Mouse (Mus musculus) olfactory bulb, adult 2 months (tissue): Measurements from ENCODE around the gene Stx4a. TPM values are rescaled to one million over a fixed set of nuclear protein-coding genes. Genes with fewer than 3 reads are reported as not detected.
"Not testable (repeated sequence)": the region's sequence is repeated elsewhere in the genome, so short reads cannot be mapped to it uniquely, and the experiment has no call there.

Experiments
- H3K27ac ChIP-seq: fragments of 200-500 bp; 2 replicates; pipeline ENCODE4 v1.5.1; 2012; ENCODE audit warnings: low read depth, low read length; ENCODE audit not compliant: insufficient read depth
- H3K4me1 ChIP-seq: fragments of 200-500 bp; 2 replicates; pipeline ENCODE4 v1.6.1; 2012; ENCODE audit warnings: low read length; ENCODE audit not compliant: control insufficient read depth, insufficient read depth
- H3K4me3 ChIP-seq: fragments of 200-500 bp; 2 replicates; pipeline ENCODE4 v1.5.1; 2012; ENCODE audit warnings: mild to moderate bottlenecking, low read depth, low read length, moderate library complexity; ENCODE audit not compliant: insufficient read depth
- CTCF ChIP-seq: fragments of 200-500 bp; IDR thresholded peaks from 2 replicates; pipeline ENCODE4 v1.5.1; 2012; ENCODE audit warnings: low read depth, mild to moderate bottlenecking, low read length, moderate library complexity; ENCODE audit not compliant: insufficient read depth
- POLR2A ChIP-seq: fragments of 200-500 bp; IDR thresholded peaks from 2 replicates; pipeline ENCODE4 v1.6.1; 2012; ENCODE audit warnings: mild to moderate bottlenecking, low read depth, low read length, moderate library complexity; ENCODE audit not compliant: insufficient read depth
- WGBS: fragments of 180-500 bp; shearing (Covaris S2); methylation state at CpG from one replicate; pipeline ENCODE4 v1.1.7; 2018; 5-methylcytosine and 5-hydroxymethylcytosine counted together
- polyA plus RNA-seq: library from polyadenylated mRNA; stranded (reverse); fragments of >200 nt; gene quantifications from 2 replicates; pipeline ENCODE4 v1.2.4, GENCODE M21; 2012; ENCODE audit warnings: low replicate concordance; ENCODE audit not compliant: missing spikeins, insufficient read depth, insufficient read length

Gene Stx4a
- polyA plus RNA-seq = not detected in 2 replicates

DNA sequence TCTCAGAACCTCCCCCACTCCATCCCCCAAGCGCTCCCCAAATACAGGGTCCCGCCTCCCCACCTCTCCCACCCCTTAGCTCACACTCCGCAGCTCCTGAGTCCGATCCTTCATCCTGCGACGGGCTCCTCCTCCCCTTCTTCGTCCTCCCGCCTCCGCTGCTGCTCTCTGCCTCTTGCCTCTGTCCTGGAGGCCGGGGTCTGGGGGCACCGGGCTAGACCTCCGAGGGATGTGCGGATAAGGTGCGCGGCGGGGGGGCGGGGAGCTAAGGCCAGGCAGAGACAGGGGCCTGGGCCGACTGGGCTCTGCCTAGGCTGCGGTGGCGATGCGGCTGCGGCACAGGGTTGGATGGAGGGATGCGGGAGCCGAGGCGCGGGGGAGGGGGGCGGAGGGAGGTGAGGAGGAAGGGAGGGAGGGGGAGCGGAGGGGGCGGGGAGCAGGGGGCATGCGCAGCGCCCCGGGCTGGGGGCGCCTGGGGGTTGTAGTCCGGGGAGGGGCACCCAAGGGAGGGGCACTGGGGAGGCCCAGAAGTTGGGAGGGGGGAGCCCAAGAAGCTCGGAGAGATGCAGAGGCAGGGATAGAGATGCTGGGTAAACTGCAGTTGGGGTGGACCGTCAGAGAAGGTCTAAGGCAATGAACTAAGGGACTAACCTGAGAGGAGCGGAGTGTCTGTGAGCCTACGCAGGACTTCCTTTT is at the start of gene Stx4a, which contains the start of gene Stx1b:
Gene Stx4a, plus strand, starts transcription at position 119 of the 696 bp plus-strand sequence.
Gene Stx1b, minus strand, starts transcription at position 374 of the 696 bp plus-strand sequence.
- TF ChIP-seq CTCF (0 out of 2 replicates have a peak, but pooled peaks have one; percentile 3), POLR2A (peak; percentile 73)
- WGBS = 3% methylated on average over 37 of the region's 38 CpGs
- Histone ChIP-seq H3K4me1 (peaks cover 22% of the 10 kb centered on the region), H3K4me3 (peak within 1 kb of the TSS; percentile 97), H3K27ac (peak within 1 kb of the TSS; percentile 95)

DNA sequence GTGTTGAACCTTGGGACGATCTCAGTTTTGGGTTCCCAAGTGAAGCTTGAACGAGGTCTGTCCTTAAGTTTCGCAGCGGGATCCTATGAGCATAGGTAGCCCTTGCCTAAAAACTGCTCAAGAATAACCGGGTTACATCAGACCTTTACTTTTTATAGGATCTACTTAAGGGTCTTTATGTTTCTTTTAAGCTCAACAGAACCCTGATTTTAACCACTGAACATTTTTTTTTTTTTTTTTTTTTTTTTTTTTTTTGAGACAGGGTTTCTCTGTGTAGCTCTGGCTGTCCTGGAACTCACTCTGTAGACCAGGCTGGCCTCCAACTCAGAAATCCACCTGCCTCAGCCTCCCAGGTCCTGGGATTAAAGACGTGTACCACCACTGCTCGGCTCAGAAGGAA is 48.3 kb upstream of the Stx4a start:
- Histone ChIP-seq H3K27ac (peak overlapping the region; percentile 99), H3K4me3 (peak overlapping the region; percentile 92)
- not testable (repeated sequence) for H3K4me1 ChIP-seq
- 65% methylated on average over 7 of the region's 7 CpGs for WGBS

GRCm38 (mm10) chr7:127776426-127776825 is 47.7 kb upstream of the Stx4a start, which contains the start of gene Setd1a:
Gene Setd1a (plus strand): TSS chr7:127776670.
- TF ChIP-seq POLR2A (peak; percentile 36; the same call in 1 of the 2 replicates), CTCF (no peak)
- under 1% methylated on average over 23 of the region's 23 CpGs for WGBS
- peaks cover 2% of the 10 kb centered on the region; the same call in 1 of the 2 replicates for H3K4me1 ChIP-seq
- peak within 1 kb of the TSS; percentile 99 for H3K27ac ChIP-seq
- H3K4me3 ChIP-seq = peak within 1 kb of the TSS; percentile 92

DNA sequence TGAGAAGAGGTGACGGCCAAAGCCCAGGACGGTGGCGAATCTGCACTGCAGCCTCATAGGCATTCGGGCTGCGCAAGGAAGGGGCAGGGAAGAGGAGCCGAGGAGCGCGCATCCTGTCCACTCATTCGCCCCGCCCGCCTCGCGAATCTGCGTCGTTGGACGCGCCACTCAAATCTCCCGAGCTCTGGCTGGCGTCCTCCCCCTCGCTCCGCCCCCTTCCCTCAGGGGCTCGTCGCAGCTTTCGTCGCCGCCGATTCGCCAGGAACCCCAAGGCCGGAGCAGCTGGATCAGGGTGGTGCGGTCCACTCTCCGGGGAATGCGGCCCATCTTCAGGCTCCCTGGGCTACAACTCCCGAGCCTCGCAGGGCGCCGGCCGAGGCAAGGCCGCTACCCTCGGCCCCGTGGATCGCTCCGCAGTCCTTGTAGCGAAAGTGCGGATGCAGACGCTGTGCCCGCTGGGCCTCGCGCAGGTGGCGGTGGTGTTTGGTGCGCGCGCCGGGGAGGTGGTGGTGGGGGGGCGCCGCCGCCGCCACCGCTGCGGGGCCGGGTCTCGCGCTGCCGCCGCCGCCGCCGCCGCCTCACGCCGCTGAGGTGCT is 47.1 kb upstream of the Stx4a start:
- peak overlapping the region; percentile 92 for H3K4me3 ChIP-seq
- H3K27ac ChIP-seq = peak overlapping the region; percentile 99
- TF ChIP-seq CTCF = no peak
- no peak for TF ChIP-seq POLR2A
- peaks cover 2% of the 10 kb centered on the region; the same call in 1 of the 2 replicates for H3K4me1 ChIP-seq
- WGBS = under 1% methylated on average over 52 of the region's 70 CpGs

DNA sequence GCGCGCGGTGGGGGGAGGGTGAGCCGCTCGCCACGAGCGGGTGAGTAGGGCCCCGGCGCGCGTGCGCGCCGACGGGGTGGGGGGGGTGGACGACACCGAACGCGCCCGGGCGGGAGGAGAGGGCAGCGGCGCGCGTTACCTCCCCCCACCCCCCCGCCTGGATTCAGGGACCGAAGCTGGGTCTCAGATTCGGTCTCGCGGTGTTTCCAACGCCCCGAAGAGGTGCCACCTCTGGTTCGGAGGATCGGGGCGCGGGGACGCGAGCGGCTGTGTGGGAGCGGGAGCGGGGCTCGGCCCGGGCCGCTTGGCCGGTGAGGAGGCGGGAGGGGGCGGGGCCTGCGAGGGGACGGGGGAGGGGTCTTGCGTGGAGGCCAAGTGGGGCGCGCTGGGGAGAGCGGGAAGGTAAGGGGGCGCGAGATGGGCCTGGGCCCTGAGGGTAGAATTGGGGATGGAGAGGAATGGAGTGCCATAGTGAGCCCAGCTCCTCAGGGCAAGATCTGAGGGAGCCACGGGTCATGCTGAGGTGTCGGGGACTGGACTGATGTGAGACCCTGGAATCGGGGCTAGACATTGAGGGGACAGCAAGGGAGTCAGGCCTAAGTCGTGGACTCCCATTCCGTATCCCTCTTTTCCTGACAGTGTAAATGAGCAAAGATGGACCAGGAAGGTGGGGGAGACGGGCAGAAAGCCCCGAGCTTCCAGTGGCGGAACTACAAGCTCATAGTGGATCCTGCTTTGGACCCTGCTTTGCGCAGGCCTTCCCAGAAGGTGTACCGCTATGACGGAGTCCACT is 46.4 kb upstream of the Stx4a start:
- TF ChIP-seq POLR2A (no peak), CTCF (no peak)
- peak overlapping the region; percentile 99; the same call in 1 of the 2 replicates for H3K27ac ChIP-seq
- peaks cover 2% of the 10 kb centered on the region; the same call in 1 of the 2 replicates for H3K4me1 ChIP-seq
- peak overlapping the region; percentile 92 for H3K4me3 ChIP-seq
- 1% methylated on average over 64 of the region's 66 CpGs for WGBS

DNA sequence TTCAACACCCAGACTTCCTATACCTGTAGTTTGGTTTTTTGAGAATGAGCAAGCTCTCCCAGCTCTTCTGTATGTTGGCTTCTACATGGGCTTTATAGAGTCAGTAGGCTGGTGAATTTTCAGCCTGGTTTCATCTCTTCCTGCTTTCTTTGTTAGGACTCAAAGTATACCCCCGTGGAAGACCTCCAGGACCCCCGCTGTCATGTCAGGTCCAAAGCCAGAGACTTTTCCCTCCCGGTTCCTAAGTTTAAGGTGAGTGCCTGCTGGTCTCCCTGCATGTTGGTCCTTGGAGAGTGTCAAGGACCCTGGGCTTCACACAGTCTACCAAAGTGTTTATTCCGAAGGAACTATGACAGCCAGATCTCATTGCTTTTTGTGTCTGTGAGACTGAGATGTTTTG is 45.7 kb upstream of the Stx4a start:
- H3K27ac ChIP-seq = no peak overlapping the region
- peak overlapping the region; percentile 92 for H3K4me3 ChIP-seq
- TF ChIP-seq CTCF (no peak), POLR2A (no peak)
- H3K4me1 ChIP-seq = peaks cover 2% of the 10 kb centered on the region; the same call in 1 of the 2 replicates
- 69% methylated on average over 4 of the region's 4 CpGs for WGBS

DNA sequence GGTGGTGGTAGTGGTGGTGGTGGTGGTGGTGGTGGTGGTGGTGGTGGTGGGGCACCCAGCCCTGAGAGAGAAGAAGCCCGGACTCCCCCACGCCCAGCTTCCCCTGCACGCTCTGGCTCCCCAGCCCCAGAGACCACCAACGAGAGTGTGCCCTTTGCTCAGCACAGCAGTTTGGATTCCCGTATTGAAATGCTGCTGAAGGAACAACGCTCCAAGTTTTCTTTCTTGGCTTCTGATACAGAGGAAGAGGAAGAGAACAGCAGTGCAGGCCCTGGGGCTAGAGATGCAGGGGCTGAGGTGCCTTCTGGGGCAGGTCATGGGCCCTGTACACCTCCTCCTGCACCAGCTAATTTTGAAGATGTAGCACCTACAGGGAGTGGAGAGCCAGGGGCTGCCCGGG is 38.8 kb upstream of the Stx4a start, which contains the start of gene Gm49388:
Gene Gm49388, plus strand, starts transcription at position 301 of the 400 bp plus-strand sequence.
- H3K4me3 ChIP-seq = no peak within 1 kb of the TSS
- TF ChIP-seq CTCF = no peak
- TF ChIP-seq POLR2A = no peak
- 96% methylated on average over 7 of the region's 7 CpGs for WGBS
- H3K4me1 ChIP-seq = no peaks in the 10 kb centered on the region; the same call in 1 of the 2 replicates
- H3K27ac ChIP-seq = no peak within 1 kb of the TSS

GRCm38 (mm10) chr7:127797076-127797845 is 26.8 kb upstream of the Stx4a start:
- H3K4me3 ChIP-seq = no peak overlapping the region
- WGBS = 91% methylated on average over 23 of the region's 23 CpGs
- TF ChIP-seq CTCF (no peak), POLR2A (no peak)
- peaks cover 18% of the 10 kb centered on the region for H3K4me1 ChIP-seq
- no peak overlapping the region for H3K27ac ChIP-seq
